Mouse (Mus musculus): ENCODE measurements around the gene Adcyap1. TPM values are rescaled to one million over a fixed set of nuclear protein-coding genes. Genes with fewer than 3 reads are reported as not detected.

Adcyap1 gene
- total RNA-seq (2021) = not detected

DNA sequence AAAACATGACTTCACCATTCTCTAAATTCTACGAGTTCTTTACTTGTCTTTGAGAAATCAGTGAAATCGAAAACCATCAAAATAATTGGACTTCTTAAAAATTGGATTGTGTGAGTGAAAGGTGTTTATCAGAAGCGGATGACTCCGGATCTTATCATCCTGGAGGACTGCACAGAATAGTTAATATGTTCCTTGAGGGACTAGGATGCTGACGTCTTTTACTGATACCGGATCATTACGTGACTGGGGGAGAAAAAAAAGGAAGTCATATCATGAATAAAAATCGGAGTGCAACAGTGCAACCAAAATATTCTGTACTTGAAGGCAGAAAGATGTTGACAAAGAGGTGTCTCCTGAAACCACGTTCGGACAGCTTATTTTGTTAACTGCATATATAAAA lies at the start of gene Adcyap1:
Gene Adcyap1, plus strand, starts transcription at position 301 of the 400 bp plus-strand sequence.
- no peak for DNase-seq
- intact Hi-C loops (cut with DNase I) = no loop called here

GRCm38 (mm10) chr17:93158280-93158851 lies 40.5 kb upstream of the Adcyap1 start:
- DNase-seq = peak; percentile 26 to 47
- intact Hi-C loops (cut with DNase I) = loop anchor here (5.0 kb wide), 1 partner anchor 1579 kb away; no protein-coding TSS in a partner anchor

DNA sequence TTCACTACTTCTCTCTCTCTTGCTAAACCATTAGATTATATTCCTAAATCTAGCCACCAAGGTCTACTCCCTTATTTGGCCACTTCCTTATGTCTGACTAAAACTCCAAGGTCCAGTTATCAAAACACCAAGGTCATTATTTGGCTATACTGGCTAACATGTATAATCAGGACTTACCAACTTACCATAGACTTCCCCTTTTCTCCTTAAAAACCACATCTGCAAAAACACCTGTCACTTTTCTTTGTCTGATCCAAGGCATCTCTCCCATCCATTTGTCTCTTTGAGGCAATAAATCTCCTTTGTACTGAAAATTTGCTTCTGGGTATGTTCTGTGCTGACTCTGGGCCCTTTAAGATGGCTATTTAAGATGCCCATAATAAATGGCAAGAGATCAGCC lies 29.2 kb upstream of the Adcyap1 start:
- DNase-seq = no peak
- intact Hi-C loops (cut with DNase I) = no loop called here

GRCm38 (mm10) chr17:93196846-93197245 lies 2.0 kb upstream of the Adcyap1 start:
- no peak for DNase-seq
- intact Hi-C loops (cut with DNase I) = no loop called here

DNA sequence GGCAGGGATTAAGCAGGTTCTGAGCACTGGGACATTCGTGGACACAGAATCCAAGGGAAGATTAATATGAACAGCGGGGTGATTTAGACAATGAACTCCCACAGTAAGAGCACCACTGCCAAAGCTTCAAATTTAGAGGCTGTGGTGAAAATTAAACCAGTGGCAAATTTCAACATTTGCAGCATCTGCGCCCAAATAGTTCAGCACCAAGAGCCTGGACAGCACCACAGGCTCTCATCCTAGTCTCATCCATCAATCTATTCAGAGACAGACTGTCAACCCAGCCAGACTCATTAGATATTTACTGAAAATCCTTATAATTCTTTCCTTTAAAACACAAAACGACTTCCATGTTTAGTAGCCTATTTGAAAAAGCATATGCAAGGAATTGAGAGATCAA lies 604 bp upstream of the Adcyap1 start:
- DNase-seq = no peak
- intact Hi-C loops (cut with DNase I) = no loop called here

DNA sequence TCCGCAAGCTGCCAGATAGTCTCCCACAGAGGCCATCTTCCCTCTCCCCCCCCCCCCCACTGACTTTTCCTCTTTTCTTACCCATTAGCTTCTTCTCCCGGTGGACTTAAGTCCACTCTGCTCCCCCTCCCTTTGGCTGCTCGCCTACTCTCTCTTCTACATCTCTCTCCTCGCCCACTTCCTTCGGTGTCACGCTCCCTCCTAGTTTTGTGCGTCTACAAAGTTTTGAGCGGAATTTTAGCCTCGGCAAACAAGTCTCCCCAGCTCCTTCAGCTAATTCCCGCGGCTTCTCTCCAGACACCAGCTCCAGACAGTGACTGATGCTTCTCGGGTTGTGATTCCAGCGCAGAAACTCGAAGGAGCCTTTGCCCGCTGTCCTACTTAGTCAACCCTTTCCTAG lies 401 bp downstream of the Adcyap1 start:
- no peak for DNase-seq
- intact Hi-C loops (cut with DNase I) = no loop called here

GRCm38 (mm10) chr17:93199747-93200146 lies 930 bp downstream of the Adcyap1 start:
- no peak for DNase-seq
- intact Hi-C loops (cut with DNase I) = no loop called here

DNA sequence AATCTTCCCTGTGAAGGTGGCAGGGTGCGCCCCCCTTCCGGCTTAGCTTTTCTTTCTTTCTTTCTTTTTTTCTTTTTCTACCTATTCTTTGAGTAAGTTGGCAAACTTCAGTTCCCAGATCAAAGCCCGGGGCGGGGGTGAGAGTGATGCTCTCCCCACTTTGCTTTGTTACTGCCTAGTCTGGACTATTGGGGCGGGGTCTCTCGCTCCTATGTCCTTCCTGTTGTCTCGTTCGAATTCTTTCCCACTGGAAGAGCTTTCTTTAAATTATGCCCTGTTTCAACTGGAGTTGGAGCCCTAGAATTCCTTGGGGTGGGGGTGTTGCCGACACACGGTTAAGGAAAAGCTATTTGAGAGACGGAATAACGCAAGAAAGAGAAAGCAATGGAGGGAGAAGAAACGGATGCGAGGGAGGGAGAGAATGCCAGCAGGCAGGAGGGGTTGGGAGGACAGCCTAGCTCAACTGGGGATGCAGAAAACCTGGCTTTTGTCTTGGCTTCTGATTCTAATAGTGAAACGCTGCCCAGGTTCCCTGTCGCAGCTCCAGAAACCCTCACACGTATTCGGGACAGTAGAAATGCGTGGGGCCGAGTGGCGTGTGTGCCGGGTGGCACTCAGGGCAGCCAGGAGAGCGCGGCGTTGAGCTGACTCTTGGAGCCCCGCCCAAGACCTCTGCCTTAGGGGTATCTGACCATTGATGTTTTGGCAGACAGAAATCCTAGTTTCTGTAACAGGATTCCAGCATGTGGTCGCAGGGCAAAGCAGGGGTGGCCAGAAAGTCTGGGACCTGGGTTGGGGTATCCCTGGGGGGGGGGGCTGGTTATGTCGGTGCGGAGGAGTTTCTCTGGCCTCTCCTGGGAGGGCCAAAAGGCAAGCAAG lies 1.8 kb downstream of the Adcyap1 start:
- intact Hi-C loops (cut with DNase I) = no loop called here
- DNase-seq = no peak

DNA sequence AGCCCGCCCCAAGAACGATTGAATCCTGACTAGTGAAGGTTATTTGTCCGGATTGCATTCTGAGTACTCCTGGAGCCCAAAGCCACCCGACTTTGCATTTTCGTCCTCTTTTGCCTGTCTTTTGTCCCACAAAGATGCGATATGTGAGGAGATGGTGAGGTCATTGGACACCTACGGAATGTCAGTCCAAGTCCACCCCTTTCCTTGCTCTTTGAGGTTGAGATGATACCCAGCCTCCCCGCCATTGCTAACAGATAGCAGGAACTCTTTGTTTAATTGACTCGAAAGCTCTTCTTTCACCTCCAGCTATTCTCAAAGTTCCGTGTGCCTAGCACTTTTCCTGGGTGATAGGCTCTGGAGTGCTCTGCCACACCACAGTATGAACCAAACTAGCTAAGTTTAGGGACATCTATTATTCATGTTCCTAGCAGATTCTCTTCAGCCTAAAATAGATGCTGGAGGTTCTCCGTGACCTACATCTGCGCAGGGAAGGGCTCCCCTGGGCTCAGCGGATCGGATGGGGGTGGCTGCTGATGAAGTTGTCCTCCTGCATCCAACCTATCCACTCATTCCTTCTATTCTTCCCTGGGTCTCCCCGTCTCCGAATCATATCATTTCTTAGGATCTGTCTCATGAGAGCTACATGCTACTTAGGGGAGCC lies 2.6 kb downstream of the Adcyap1 start:
- DNase-seq = no peak
- intact Hi-C loops (cut with DNase I) = no loop called here

DNA sequence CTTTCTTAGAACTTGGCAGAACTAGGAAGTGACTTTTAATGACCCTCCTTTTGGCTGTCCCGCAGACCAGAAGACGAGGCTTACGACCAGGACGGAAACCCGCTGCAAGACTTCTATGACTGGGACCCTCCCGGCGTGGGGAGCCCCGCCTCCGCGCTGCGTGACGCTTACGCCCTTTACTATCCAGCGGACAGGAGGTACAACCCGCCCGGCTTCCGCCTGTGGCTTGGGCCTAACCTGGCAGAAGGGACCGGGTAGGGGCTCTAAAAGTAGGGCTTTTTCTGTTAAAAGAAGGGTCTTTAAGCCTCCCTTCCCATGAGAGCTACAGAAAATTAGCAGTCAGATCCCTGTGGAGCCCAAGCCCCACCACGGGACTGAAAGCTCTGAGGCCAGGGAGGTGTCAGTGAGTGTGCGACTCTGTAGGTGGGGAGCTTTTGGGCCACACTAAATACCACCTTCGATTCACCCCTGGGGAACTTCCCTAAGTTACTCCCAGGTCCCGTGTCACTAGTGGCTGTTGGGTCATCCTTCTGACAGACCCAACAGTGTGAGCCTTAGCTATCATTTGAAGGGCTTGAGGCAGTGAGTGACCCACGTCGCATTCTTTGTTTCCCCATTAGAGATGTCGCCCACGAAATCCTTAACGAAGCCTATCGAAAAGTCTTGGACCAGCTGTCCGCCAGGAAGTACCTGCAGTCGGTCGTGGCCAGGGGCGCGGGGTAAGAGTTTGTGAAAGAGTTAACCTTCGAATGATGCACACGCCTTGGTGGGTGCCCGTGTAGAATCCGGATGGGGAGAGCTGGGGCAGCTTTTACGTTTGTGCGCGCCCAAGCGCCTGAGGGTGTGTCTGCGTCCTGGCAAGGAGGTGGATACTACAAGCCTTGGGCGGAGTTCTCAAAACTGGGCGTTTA lies 3.6 kb downstream of the Adcyap1 start:
- intact Hi-C loops (cut with DNase I) = no loop called here
- DNase-seq = no peak

GRCm38 (mm10) chr17:93203076-93204031 lies 4.5 kb downstream of the Adcyap1 start:
- no peak for DNase-seq
- intact Hi-C loops (cut with DNase I) = no loop called here

- DNase-seq = no peak
- intact Hi-C loops (cut with DNase I) = no loop called here
These were observed 19.0 kb downstream of the Adcyap1 start for GRCm38 (mm10) chr17:93217785-93218184.

DNA sequence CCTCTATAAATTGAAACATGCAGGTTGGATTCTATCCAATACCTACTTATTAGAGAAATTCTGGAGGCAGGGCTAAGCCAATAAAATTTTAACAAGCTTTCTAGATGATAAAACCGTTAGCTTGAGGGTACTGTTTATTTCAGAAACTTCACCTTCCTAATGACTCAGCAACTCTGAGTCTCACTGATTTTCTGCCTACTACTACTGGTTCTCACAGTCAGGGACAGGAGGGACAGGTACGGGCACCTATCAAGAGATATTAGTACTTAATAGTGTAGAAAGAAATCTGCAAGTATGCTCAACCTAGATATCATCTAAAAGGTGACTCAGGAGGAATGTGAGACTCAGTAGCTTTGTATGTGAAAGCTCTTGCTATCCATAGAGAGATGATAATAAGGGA lies 19.8 kb downstream of the Adcyap1 start:
- no peak for DNase-seq
- intact Hi-C loops (cut with DNase I) = no loop called here

GRCm38 (mm10) chr17:93237355-93237754 lies 38.5 kb downstream of the Adcyap1 start:
- no peak for DNase-seq
- intact Hi-C loops (cut with DNase I) = no loop called here

Measured in heart, postnatal 10 days (tissue).